Mouse (Mus musculus): ENCODE measurements around the gene Col4a3bp. TPM values are rescaled to one million over a fixed set of nuclear protein-coding genes. Genes with fewer than 3 reads are reported as not detected.

Col4a3bp gene
- polyA plus RNA-seq, 1 experiment from 2014 or later: 12.5 TPM

DNA sequence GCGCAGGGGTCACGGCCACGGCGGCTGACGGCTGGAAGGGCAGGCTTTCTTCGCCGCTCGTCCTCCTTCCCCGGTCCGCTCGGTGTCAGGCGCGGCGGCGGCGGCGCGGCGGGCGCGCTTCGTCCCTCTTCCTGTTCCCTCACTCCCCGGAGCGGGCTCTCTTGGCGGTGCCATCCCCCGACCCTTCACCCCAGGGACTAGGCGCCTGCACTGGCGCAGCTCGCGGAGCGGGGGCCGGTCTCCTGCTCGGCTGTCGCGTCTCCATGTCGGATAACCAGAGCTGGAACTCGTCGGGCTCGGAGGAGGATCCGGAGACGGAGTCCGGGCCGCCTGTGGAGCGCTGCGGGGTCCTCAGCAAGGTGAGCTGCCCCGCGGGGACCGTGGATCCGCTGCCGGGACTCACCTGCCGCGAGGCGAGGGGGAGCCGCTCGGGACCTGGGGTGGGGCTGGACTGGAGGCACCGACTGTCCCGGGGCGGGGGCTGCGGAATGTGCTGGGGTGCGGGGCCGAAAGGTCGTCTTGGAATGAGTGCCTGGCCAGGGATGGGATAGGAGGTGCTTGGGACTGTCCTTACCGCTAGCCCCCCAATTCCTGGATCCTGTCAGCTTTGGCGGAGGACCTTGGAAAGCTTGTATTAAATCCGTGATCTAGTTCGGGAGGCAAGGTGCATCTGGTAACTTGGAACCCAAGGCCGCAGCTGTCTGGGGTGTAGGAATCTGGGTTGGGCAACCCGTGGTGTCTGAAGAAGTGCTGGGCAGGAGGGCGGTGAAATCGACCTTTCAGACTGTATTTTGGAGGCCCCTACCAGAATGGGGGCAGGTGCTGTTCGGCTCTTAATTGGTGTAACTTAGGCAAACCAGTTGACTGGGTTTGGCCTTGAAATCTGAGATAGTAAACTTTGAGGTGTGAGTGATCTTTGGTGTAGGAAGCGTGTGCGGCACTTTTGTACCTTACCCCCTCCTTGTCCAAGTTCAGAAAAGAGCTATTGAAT is 778 bp downstream of the Col4a3bp start:
- Histone ChIP-seq H3K27ac (peak overlapping the region; percentile 85), H3K4me2 (peak overlapping the region; percentile 84), H3K36me3 (no peaks in the 10 kb centered on the region), H3K27me3 (no peaks in the 10 kb centered on the region), H3K4me3 (peak overlapping the region; percentile 97), H3K9ac (peak overlapping the region; percentile 97), H3K9me3 (no peaks in the 10 kb centered on the region), H3K4me1 (peaks cover 4% of the 10 kb centered on the region; the same call in 1 of the 2 replicates)
- ATAC-seq (ENCODE audit: insufficient number of reproducible peaks, insufficient read depth, low FRiP score, low TSS enrichment, low read depth): peak; percentile 67
- WGBS: under 1% methylated on average over 58 of the region's 73 CpGs

DNA sequence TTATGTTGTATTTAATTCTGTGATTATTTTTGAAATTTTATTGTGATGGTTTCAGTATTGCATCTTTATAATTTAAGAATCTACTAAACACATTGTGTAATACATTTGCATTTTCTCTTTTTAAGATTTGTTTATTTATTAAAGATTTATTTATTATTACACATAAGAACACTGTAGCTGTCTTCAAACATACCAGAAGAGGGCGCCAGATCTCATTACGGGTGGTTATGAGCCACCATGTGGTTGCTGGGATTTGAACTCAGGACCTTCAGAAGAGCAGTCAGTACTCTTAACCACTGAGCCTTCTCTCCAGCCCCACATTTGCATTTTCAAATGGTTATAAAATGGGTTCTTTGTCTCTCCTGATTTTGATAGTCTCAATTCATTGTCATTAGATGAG is 2.1 kb downstream of the Col4a3bp start:
- no peak overlapping the region for H3K9ac ChIP-seq
- peaks cover 4% of the 10 kb centered on the region; the same call in 1 of the 2 replicates for H3K4me1 ChIP-seq
- no peaks in the 10 kb centered on the region for H3K9me3 ChIP-seq
- 71% methylated on average over 2 of the region's 2 CpGs for WGBS
- peak overlapping the region; percentile 84 for H3K4me2 ChIP-seq
- no peak for ATAC-seq (ENCODE audit: insufficient number of reproducible peaks, insufficient read depth, low FRiP score, low TSS enrichment, low read depth)
- H3K27ac ChIP-seq: no peak overlapping the region
- no peaks in the 10 kb centered on the region for H3K27me3 ChIP-seq
- 0 out of 2 replicates have a peak, but pooled peaks cover 2% of the 10 kb centered on the region for H3K36me3 ChIP-seq
- H3K4me3 ChIP-seq: no peak overlapping the region

DNA sequence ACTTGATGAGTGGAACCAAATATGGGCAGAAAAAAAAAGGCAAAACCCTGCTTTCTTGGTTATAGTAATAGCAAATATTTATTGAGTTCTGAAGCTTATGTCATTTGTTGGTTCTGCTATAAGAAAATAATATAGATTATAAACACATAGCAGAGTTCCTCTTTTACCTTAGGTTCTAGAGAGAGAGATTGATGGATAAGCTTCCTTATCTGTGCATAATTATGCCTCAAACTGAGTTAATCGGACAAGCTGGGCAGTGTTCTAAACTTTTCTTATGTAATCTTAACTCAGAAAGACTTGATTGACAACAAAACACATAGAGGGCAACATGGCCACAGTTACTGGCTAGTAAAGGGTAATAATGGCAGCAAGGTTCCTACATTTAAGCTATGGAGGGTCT is 4.8 kb downstream of the Col4a3bp start:
- Histone ChIP-seq H3K4me3 (no peak overlapping the region), H3K9me3 (no peaks in the 10 kb centered on the region), H3K36me3 (0 out of 2 replicates have a peak, but pooled peaks cover 2% of the 10 kb centered on the region), H3K4me1 (0 out of 2 replicates have a peak, but pooled peaks cover 2% of the 10 kb centered on the region), H3K27me3 (no peaks in the 10 kb centered on the region), H3K27ac (no peak overlapping the region), H3K9ac (no peak overlapping the region), H3K4me2 (no peak overlapping the region)
- 67% methylated on average over 1 of the region's 1 CpGs for WGBS
- no peak for ATAC-seq (ENCODE audit: insufficient number of reproducible peaks, insufficient read depth, low FRiP score, low TSS enrichment, low read depth)

DNA sequence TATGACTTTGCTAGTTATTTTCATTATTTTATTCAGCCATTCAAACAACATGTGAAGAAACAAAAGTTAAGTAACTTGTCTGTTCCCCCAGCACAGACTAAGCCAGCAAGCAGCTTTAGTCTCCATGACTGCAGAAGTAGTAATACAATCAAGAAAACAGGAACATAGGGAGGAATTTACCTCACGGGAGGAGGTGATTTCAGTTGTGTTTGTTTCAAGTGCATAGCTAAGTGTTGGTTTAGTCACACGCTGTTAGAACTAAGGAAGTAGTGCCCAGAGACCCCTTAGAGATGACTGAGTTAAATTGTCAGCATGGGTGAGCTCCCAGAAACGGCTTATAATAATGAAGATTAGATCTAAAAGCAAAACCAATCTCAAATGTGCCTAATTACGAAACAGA is 5.5 kb downstream of the Col4a3bp start:
- H3K27me3 ChIP-seq: no peaks in the 10 kb centered on the region
- ATAC-seq (ENCODE audit: insufficient number of reproducible peaks, insufficient read depth, low FRiP score, low TSS enrichment, low read depth): no peak
- no peak overlapping the region for H3K9ac ChIP-seq
- no peak overlapping the region for H3K4me2 ChIP-seq
- H3K4me1 ChIP-seq: 0 out of 2 replicates have a peak, but pooled peaks cover 2% of the 10 kb centered on the region
- no peak overlapping the region for H3K27ac ChIP-seq
- 0 out of 2 replicates have a peak, but pooled peaks cover 2% of the 10 kb centered on the region for H3K36me3 ChIP-seq
- no peaks in the 10 kb centered on the region for H3K9me3 ChIP-seq
- no peak overlapping the region for H3K4me3 ChIP-seq
- WGBS: 68% methylated on average over 4 of the region's 4 CpGs

DNA sequence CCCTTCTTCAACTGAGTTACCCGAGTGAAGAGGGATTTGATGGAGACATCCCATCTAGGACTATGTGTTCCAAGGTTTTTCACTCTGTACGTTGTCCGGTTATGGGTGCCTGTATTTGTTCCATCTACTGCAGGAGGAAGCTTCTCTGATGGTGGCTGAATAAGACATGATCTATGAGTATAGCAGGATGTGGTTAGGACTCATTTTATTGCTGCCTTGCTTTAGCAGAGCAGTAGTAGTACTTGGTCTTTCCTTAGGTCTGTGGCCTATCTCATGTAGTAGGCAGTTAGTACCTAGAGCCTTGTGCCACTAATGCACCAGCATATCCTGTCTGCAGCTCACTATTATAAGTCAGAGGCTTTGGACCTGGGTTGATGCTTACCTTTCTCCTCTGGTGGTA is 12.7 kb downstream of the Col4a3bp start:
- Histone ChIP-seq H3K27ac (no peak overlapping the region), H3K9ac (no peak overlapping the region), H3K4me1 (peaks cover 8% of the 10 kb centered on the region), H3K9me3 (no peaks in the 10 kb centered on the region), H3K27me3 (no peaks in the 10 kb centered on the region), H3K4me3 (no peak overlapping the region), H3K4me2 (no peak overlapping the region), H3K36me3 (peaks cover 4% of the 10 kb centered on the region; the same call in 1 of the 2 replicates)
- no peak for ATAC-seq (ENCODE audit: insufficient number of reproducible peaks, insufficient read depth, low FRiP score, low TSS enrichment, low read depth)
- WGBS: 94% methylated on average over 3 of the region's 3 CpGs

DNA sequence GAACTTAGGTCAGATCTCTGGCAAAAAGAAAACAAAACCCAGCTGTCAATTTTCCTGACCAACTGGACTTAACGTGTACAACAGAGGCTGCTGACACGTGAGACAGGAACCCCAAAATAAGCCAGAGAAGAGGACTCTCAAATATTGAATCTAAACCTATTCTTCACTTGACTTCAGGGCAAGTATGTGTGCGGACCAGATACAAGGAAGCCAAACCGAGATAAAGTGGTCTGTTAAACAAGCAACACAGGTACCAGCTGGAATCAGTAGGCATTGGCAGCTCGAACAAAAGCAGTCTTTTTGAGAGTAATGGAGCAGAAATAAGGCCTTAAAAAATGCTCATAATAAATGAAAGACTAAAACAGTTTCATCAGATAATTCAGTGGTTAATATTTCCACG is 25.6 kb downstream of the Col4a3bp start:
- no peak overlapping the region for H3K9ac ChIP-seq
- no peaks in the 10 kb centered on the region for H3K27me3 ChIP-seq
- peaks cover 11% of the 10 kb centered on the region; the same call in 1 of the 2 replicates for H3K4me1 ChIP-seq
- peaks cover 6% of the 10 kb centered on the region for H3K36me3 ChIP-seq
- WGBS: 63% methylated on average over 6 of the region's 6 CpGs
- no peak overlapping the region for H3K27ac ChIP-seq
- H3K9me3 ChIP-seq: no peaks in the 10 kb centered on the region
- H3K4me2 ChIP-seq: no peak overlapping the region
- no peak for ATAC-seq (ENCODE audit: insufficient number of reproducible peaks, insufficient read depth, low FRiP score, low TSS enrichment, low read depth)
- no peak overlapping the region for H3K4me3 ChIP-seq

DNA sequence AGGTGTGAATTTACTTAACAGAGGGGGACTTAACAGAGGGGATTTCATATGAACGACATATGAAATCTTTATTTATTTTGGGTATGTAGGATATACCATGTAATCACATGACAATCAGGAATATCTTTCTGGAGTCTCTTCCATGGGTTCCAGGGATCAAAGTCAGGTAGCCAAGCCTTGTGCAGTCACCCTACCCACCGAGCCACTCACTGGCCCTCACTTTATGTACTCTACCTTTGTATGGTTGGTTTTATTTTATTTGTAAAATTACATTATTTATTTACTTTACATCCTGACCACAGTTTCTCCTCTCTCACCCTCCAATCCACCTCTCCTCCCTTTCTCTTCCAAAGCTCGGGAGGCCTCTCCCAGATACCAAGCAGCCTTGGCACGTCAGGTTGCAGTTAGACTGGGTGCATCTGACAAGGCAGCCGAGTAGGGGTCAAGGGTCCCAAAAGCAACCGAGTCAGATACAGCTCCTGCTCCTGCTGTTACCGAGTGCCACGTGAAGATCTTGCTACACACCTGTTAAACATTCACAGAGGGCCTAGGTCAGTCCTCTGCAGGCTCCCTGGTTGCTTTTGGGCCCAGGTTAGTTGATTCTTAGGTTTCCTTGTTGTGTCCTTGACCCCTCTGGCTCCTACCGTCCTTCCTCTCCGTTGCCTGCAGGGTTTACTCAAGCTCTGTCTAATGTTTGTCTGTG is 28.0 kb downstream of the Col4a3bp start:
- Histone ChIP-seq H3K36me3 (peaks cover 9% of the 10 kb centered on the region), H3K9ac (no peak overlapping the region), H3K4me3 (no peak overlapping the region), H3K27me3 (no peaks in the 10 kb centered on the region), H3K4me2 (no peak overlapping the region), H3K4me1 (peaks cover 11% of the 10 kb centered on the region; the same call in 1 of the 2 replicates), H3K27ac (no peak overlapping the region), H3K9me3 (no peaks in the 10 kb centered on the region)
- ATAC-seq (ENCODE audit: insufficient number of reproducible peaks, insufficient read depth, low FRiP score, low TSS enrichment, low read depth): no peak
- WGBS: 58% methylated on average over 10 of the region's 10 CpGs

DNA sequence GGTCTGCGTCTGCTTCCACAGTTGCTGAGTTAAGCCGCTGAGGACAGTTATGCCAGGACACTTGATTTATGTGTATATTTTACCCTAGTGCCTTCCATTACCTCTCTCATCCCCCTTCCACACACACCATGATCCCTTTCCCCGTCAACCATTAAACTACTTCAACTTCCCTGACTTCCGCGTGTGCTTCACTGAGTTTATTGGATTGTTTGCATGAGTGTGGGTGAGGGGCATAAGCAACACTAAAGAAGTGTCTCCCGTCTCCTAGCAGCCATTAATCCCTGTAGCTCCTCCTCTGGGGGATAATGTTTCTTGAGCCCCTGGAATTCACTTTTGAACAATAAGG is 28.6 kb downstream of the Col4a3bp start:
- Histone ChIP-seq H3K36me3 (peaks cover 9% of the 10 kb centered on the region), H3K9ac (no peak overlapping the region), H3K27ac (no peak overlapping the region), H3K4me2 (no peak overlapping the region), H3K4me3 (no peak overlapping the region), H3K4me1 (peaks cover 11% of the 10 kb centered on the region; the same call in 1 of the 2 replicates), H3K9me3 (no peaks in the 10 kb centered on the region), H3K27me3 (no peaks in the 10 kb centered on the region)
- WGBS: 56% methylated on average over 6 of the region's 6 CpGs
- ATAC-seq (ENCODE audit: insufficient number of reproducible peaks, insufficient read depth, low FRiP score, low TSS enrichment, low read depth): no peak

DNA sequence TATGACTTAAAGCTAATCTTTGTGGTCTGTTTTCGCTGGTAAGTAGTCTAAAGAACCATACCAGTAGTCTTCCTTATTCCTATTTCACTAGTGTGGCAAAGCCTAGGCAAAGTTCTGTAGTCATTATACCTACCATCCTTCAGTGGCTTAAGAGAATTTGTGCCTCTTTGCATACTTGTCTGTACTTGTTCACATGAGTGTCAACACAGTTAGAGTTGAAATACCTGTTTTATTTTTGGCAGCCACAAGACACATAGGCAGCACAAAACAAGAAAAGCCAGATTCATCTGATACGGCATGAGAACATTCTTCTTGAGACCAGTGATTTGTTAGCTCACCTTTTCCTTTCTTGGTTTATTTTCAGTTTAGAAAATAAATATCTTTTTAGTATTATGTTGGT is 31.8 kb downstream of the Col4a3bp start:
- WGBS: 83% methylated on average over 2 of the region's 2 CpGs

DNA sequence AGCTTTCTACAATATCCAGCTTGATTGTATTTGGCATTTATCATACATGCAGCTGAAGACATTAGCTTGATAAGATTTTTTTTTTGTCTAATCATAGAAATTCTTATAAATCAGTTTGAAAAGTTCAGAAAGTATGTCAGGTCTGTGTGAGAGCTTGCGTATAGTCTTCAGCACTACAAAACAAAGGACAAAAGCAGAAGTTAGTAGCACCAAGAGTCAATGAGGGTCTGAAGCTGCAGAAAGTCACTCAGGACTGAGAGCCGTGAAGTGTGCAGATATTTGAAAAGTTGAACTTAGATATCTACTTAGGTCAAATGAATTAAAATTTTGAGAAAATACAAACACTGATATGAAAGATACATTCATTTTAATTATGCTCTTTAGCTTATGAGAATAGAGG is 36.7 kb downstream of the Col4a3bp start:
- H3K4me1 ChIP-seq: peaks cover 8% of the 10 kb centered on the region
- H3K36me3 ChIP-seq: no peaks in the 10 kb centered on the region
- no peak overlapping the region for H3K4me2 ChIP-seq
- H3K4me3 ChIP-seq: no peak overlapping the region
- no peaks in the 10 kb centered on the region for H3K9me3 ChIP-seq
- ATAC-seq (ENCODE audit: insufficient number of reproducible peaks, insufficient read depth, low FRiP score, low TSS enrichment, low read depth): no peak
- H3K9ac ChIP-seq: no peak overlapping the region
- 35% methylated on average over 2 of the region's 2 CpGs for WGBS
- H3K27ac ChIP-seq: 0 out of 2 replicates have a peak overlapping the region, but pooled peaks have one; percentile 44
- H3K27me3 ChIP-seq: no peaks in the 10 kb centered on the region

More for the DNA sequence above, 31.8 kb downstream of the Col4a3bp start:
- ATAC-seq (ENCODE audit: insufficient number of reproducible peaks, insufficient read depth, low FRiP score, low TSS enrichment, low read depth): no peak
- Histone ChIP-seq H3K27ac (no peak overlapping the region), H3K9me3 (no peaks in the 10 kb centered on the region), H3K27me3 (no peaks in the 10 kb centered on the region), H3K4me2 (no peak overlapping the region), H3K4me1 (peaks cover 11% of the 10 kb centered on the region), H3K9ac (no peak overlapping the region), H3K4me3 (no peak overlapping the region), H3K36me3 (peaks cover 9% of the 10 kb centered on the region)

DNA sequence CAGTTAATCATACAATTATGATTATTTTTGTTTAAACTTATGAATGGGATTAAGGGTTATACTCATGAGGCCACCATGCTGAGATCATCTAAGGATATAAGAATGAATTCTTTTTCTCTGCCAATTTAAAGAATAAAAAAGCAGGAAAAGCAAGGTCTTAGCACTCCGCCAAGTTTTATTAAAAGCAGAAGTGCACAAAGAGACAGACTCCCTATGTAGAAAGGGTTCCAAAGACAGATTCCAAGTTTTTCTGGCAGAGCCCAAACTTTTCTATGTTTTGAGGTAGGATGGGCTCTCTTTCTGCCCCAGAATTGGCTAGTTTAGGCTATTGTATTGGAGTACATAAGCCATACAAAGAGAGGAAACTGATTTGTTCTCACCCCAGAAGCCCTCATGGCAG is 37.6 kb downstream of the Col4a3bp start:
- no peak overlapping the region for H3K4me3 ChIP-seq
- H3K27me3 ChIP-seq: no peaks in the 10 kb centered on the region
- H3K9ac ChIP-seq: no peak overlapping the region
- no peaks in the 10 kb centered on the region for H3K9me3 ChIP-seq
- no peak overlapping the region for H3K4me2 ChIP-seq
- ATAC-seq (ENCODE audit: insufficient number of reproducible peaks, insufficient read depth, low FRiP score, low TSS enrichment, low read depth): no peak
- peak overlapping the region; percentile 66 for H3K27ac ChIP-seq
- 30% methylated on average over 1 of the region's 1 CpGs for WGBS
- H3K36me3 ChIP-seq: no peaks in the 10 kb centered on the region
- H3K4me1 ChIP-seq: peaks cover 8% of the 10 kb centered on the region

All from embryonic facial prominence, embryonic 13.5 days (tissue).